Mouse (Mus musculus): Measurements from ENCODE around the gene Hivep3.
A peak's percentile ranks its signal among the peaks of the same experiment; 100 is the strongest.

Gene Hivep3

DNA sequence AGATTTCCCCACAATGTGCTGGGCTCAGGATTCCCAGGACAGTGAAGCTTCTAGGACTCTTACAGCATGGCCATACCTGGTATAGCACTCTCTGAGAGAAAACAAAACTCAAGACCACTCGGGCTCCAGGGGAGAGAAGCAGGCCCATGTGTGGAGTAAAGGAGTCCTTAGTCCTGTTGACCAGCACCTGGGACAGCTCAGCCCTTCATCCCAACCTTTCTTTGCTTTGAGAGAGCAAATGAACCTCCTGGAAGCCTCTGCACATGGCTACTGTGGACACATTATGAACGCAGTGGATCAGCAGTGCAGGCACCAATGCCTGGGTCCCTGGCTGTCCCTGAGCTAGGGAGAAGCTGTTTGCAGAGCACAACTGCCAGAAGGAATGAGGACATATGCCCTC lies 181.5 kb downstream of the Hivep3 start:
- Histone ChIP-seq H3K9me3 (ENCODE audit: low read length) (no peaks in the 10 kb centered on the region), H3K36me3 (ENCODE audit: insufficient read depth, low read length) (no peaks in the 10 kb centered on the region), H3K4me3 (replicated peaks; ENCODE audit: low read length) (no peak overlapping the region), H3K27me3 (ENCODE audit: insufficient read depth, low read length) (0 out of 2 replicates have a peak, but pooled peaks cover 2% of the 10 kb centered on the region), H3K4me1 (replicated peaks; ENCODE audit: low read depth, low read length) (no peaks in the 10 kb centered on the region)
- TF ChIP-seq CTCF (conservative IDR thresholded peaks at IDR 0.05; ENCODE audit: low read length) (no peak), POU5F1 (IDR thresholded peaks at IDR 0.05; ENCODE audit: borderline replicate concordance, low read length) (no peak), NANOG (IDR thresholded peaks at IDR 0.05; ENCODE audit: borderline replicate concordance, low read length) (no peak)

- Histone ChIP-seq H3K9me3 (ENCODE audit: low read length) (no peaks in the 10 kb centered on the region), H3K36me3 (ENCODE audit: insufficient read depth, low read length) (no peaks in the 10 kb centered on the region), H3K27me3 (ENCODE audit: insufficient read depth, low read length) (0 out of 2 replicates have a peak, but pooled peaks cover 2% of the 10 kb centered on the region), H3K4me1 (replicated peaks; ENCODE audit: low read depth, low read length) (no peaks in the 10 kb centered on the region), H3K4me3 (replicated peaks; ENCODE audit: low read length) (no peak overlapping the region)
- TF ChIP-seq CTCF (conservative IDR thresholded peaks at IDR 0.05; ENCODE audit: low read length) (peak; percentile 81), NANOG (IDR thresholded peaks at IDR 0.05; ENCODE audit: borderline replicate concordance, low read length) (no peak), POU5F1 (IDR thresholded peaks at IDR 0.05; ENCODE audit: borderline replicate concordance, low read length) (no peak)
These were observed 183.9 kb downstream of the Hivep3 start for GRCm38 (mm10) chr4:119917502-119917901.

- 0 out of 2 replicates have a peak, but pooled peaks cover 2% of the 10 kb centered on the region for H3K27me3 ChIP-seq (ENCODE audit: insufficient read depth, low read length)
- H3K4me1 ChIP-seq (replicated peaks; ENCODE audit: low read depth, low read length), result no peaks in the 10 kb centered on the region
- H3K4me3 ChIP-seq (replicated peaks; ENCODE audit: low read length), result no peak overlapping the region
- H3K9me3 ChIP-seq (ENCODE audit: low read length), result no peaks in the 10 kb centered on the region; the same call in 1 of the 2 replicates
- no peaks in the 10 kb centered on the region for H3K36me3 ChIP-seq (ENCODE audit: insufficient read depth, low read length)
- TF ChIP-seq POU5F1 (IDR thresholded peaks at IDR 0.05; ENCODE audit: borderline replicate concordance, low read length) (no peak), NANOG (IDR thresholded peaks at IDR 0.05; ENCODE audit: borderline replicate concordance, low read length) (no peak), CTCF (conservative IDR thresholded peaks at IDR 0.05; ENCODE audit: low read length) (no peak)
These were observed 185.8 kb downstream of the Hivep3 start for GRCm38 (mm10) chr4:119919349-119919748.

GRCm38 (mm10) chr4:119921022-119921717 lies 187.6 kb downstream of the Hivep3 start:
- TF ChIP-seq NANOG (IDR thresholded peaks at IDR 0.05; ENCODE audit: borderline replicate concordance, low read length) (no peak), CTCF (conservative IDR thresholded peaks at IDR 0.05; ENCODE audit: low read length) (no peak; the same call in 1 of the 2 replicates), POU5F1 (IDR thresholded peaks at IDR 0.05; ENCODE audit: borderline replicate concordance, low read length) (no peak)
- H3K36me3 ChIP-seq (ENCODE audit: insufficient read depth, low read length), result no peaks in the 10 kb centered on the region
- 0 out of 2 replicates have a peak, but pooled peaks cover 2% of the 10 kb centered on the region for H3K27me3 ChIP-seq (ENCODE audit: insufficient read depth, low read length)

DNA sequence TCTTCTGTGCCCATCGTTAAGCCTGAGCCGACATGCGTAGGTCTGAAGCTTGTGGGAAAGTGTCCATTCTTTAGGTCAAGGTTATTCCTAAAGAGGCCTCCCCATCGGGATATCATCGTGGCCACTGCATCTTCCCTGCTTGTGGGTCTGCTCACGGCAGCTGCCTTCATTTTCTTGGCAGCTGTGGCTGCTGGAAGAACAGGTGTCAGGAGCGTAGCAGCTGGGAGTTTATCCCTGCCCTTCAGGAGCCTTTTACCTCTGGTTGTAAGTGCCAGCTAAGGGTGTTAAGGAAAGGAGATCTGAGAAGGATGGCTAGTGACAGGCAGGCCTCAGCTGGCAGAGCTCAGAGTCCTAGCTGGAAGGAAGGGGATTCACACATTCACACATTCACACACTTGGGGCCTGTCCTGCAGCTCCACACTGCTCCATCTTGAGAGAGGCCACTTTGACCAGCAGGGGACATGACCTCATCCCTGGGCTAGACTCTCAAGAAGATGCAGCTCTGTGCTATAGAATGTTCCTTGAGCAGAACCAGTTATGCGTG lies 188.2 kb downstream of the Hivep3 start:
- 0 out of 2 replicates have a peak, but pooled peaks cover 2% of the 10 kb centered on the region for H3K27me3 ChIP-seq (ENCODE audit: insufficient read depth, low read length)
- TF ChIP-seq CTCF (conservative IDR thresholded peaks at IDR 0.05; ENCODE audit: low read length), result no peak
- no peak for TF ChIP-seq POU5F1 (IDR thresholded peaks at IDR 0.05; ENCODE audit: borderline replicate concordance, low read length)
- no peak for TF ChIP-seq NANOG (IDR thresholded peaks at IDR 0.05; ENCODE audit: borderline replicate concordance, low read length)
- no peaks in the 10 kb centered on the region for H3K36me3 ChIP-seq (ENCODE audit: insufficient read depth, low read length)
- H3K9me3 ChIP-seq (ENCODE audit: low read length), result peaks cover 16% of the 10 kb centered on the region
- no peaks in the 10 kb centered on the region for H3K4me1 ChIP-seq (replicated peaks; ENCODE audit: low read depth, low read length)
- H3K4me3 ChIP-seq (replicated peaks; ENCODE audit: low read length), result no peak overlapping the region

More at GRCm38 (mm10) chr4:119921022-119921717, 187.6 kb downstream of the Hivep3 start:
- H3K9me3 ChIP-seq (ENCODE audit: low read length), result peaks cover 14% of the 10 kb centered on the region
- no peaks in the 10 kb centered on the region for H3K4me1 ChIP-seq (replicated peaks; ENCODE audit: low read depth, low read length)
- H3K4me3 ChIP-seq (replicated peaks; ENCODE audit: low read length), result no peak overlapping the region

DNA sequence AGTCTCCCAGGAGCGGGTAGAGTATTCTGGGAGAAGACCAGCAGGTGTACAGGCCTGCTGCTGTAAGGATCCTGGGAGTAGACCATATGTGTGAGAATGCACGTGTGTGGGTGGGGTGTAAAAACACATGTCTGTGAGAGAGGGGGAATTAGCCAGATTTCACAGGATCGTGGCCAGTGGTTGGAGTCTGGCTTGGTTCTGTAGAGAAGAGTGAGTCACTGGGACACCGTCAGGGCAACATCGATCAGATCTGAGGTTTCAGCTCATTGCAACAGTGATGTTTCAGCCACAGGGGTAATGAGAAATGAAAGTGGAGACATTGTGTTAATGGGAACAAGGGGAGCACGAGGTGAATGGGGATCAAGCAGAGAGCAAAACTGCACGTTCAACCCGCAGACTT lies 189.4 kb downstream of the Hivep3 start:
- Histone ChIP-seq H3K9me3 (ENCODE audit: low read length) (peaks cover 16% of the 10 kb centered on the region), H3K4me3 (replicated peaks; ENCODE audit: low read length) (no peak overlapping the region), H3K36me3 (ENCODE audit: insufficient read depth, low read length) (no peaks in the 10 kb centered on the region), H3K4me1 (replicated peaks; ENCODE audit: low read depth, low read length) (no peaks in the 10 kb centered on the region), H3K27me3 (ENCODE audit: insufficient read depth, low read length) (0 out of 2 replicates have a peak, but pooled peaks cover 2% of the 10 kb centered on the region)
- no peak for TF ChIP-seq POU5F1 (IDR thresholded peaks at IDR 0.05; ENCODE audit: borderline replicate concordance, low read length)

- 0 out of 2 replicates have a peak, but pooled peaks cover 2% of the 10 kb centered on the region for H3K27me3 ChIP-seq (ENCODE audit: insufficient read depth, low read length)
- H3K36me3 ChIP-seq (ENCODE audit: insufficient read depth, low read length), result no peaks in the 10 kb centered on the region
- H3K4me3 ChIP-seq (replicated peaks; ENCODE audit: low read length), result no peak overlapping the region
- TF ChIP-seq NANOG (IDR thresholded peaks at IDR 0.05; ENCODE audit: borderline replicate concordance, low read length) (no peak), CTCF (conservative IDR thresholded peaks at IDR 0.05; ENCODE audit: low read length) (peak; percentile 50)
- no peaks in the 10 kb centered on the region for H3K4me1 ChIP-seq (replicated peaks; ENCODE audit: low read depth, low read length)
- peaks cover 16% of the 10 kb centered on the region for H3K9me3 ChIP-seq (ENCODE audit: low read length)
These were observed 189.8 kb downstream of the Hivep3 start for GRCm38 (mm10) chr4:119923410-119923809.

DNA sequence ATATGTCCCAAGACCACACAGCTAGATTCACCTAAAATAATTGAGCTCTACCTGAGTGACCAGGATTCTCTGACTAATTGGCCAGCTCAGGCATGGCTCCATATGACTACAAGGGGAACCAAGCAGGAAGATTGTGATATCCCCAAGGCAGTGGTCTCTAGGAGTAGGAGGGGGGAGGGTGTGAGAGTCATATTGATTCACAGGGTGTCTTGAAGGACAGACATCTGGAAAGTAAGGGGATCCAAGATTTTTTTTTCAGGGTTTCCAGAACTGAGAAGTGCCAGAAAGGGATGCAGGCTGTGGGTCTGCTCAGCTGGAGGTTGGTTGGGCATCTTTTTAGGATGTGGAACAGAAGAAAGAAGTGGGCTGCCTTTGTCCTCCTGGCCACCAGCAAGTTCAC lies 191.5 kb downstream of the Hivep3 start:
- H3K9me3 ChIP-seq (ENCODE audit: low read length), result peaks cover 16% of the 10 kb centered on the region
- no peak for TF ChIP-seq CTCF (conservative IDR thresholded peaks at IDR 0.05; ENCODE audit: low read length)
- TF ChIP-seq NANOG (IDR thresholded peaks at IDR 0.05; ENCODE audit: borderline replicate concordance, low read length), result no peak
- TF ChIP-seq POU5F1 (IDR thresholded peaks at IDR 0.05; ENCODE audit: borderline replicate concordance, low read length), result no peak
- no peaks in the 10 kb centered on the region for H3K4me1 ChIP-seq (replicated peaks; ENCODE audit: low read depth, low read length)
- H3K27me3 ChIP-seq (ENCODE audit: insufficient read depth, low read length), result no peaks in the 10 kb centered on the region
- no peak overlapping the region for H3K4me3 ChIP-seq (replicated peaks; ENCODE audit: low read length)
- H3K36me3 ChIP-seq (ENCODE audit: insufficient read depth, low read length), result no peaks in the 10 kb centered on the region
